Mouse (Mus musculus) liver, embryonic 14.5 days (tissue): ENCODE measurements around the gene Stxbp6. TPM values are rescaled to one million over a fixed set of nuclear protein-coding genes. Genes with fewer than 3 reads are reported as not detected.
A peak's percentile ranks its signal among the peaks of the same experiment; 100 is the strongest.

ENCODE experiments used
- ATAC-seq: fragments of 200-750 bp; cut with Nextera tagmentation; 2 replicates; pipeline ENCODE4 v1.8.0; 2017; ENCODE audit warnings: moderate number of reproducible peaks, mild to moderate bottlenecking, moderate library complexity; ENCODE audit not compliant: insufficient read depth
- DNase-seq, 3 experiments: peaks; one replicate each; pipeline ENCODE4 v3.0.0-alpha.2; 2012 to 2013; ENCODE audit warnings: low read depth in 3 of 3, low spot score in 3 of 3
- H3K27ac ChIP-seq: fragments of 300-500 bp; sonication (generic); 2 replicates; pipeline ENCODE4 v1.5.1; 2014; ENCODE audit warnings: moderate library complexity, mild to moderate bottlenecking, control low read depth, inconsistent platforms
- H3K27me3 ChIP-seq: fragments of 300-500 bp; sonication (generic); 2 replicates; pipeline ENCODE4 v1.6.1; 2014; ENCODE audit warnings: mild to moderate bottlenecking, low read length, moderate library complexity; ENCODE audit not compliant: control insufficient read depth, insufficient read depth
- H3K36me3 ChIP-seq: fragments of 300-500 bp; sonication (generic); replicated peaks from 2 replicates; pipeline ENCODE4 v1.6.1; 2014; ENCODE audit warnings: low read depth; ENCODE audit not compliant: control insufficient read depth, insufficient read depth
- H3K4me1 ChIP-seq, 2 experiments: fragments of 200-500 bp in 1 of 2; fragments of 300-500 bp in 1 of 2; sonication (generic) in 1 of 2; replicated peaks; 2 replicates each; pipeline ENCODE4 v1.6.1; 2012 to 2014; ENCODE audit warnings: antibody characterized with exemption in 1 of 2, inconsistent platforms in 1 of 2, low read length in 1 of 2; ENCODE audit not compliant: control insufficient read depth in 2 of 2, insufficient read depth in 2 of 2
- H3K4me2 ChIP-seq: fragments of 300-500 bp; sonication (generic); 2 replicates; pipeline ENCODE4 v1.6.1; 2014; ENCODE audit warnings: low read depth, mild to moderate bottlenecking, control low read depth, moderate library complexity
- H3K4me3 ChIP-seq, 2 experiments: fragments of 200-500 bp in 1 of 2; fragments of 300-500 bp in 1 of 2; sonication (generic) in 1 of 2; 2 replicates each; pipeline ENCODE4 v1.5.1; 2012 to 2014; ENCODE audit warnings: low read depth in 2 of 2, low read length in 2 of 2, mild to moderate bottlenecking in 2 of 2, control low read depth in 1 of 2, inconsistent platforms in 1 of 2, moderate library complexity in 1 of 2; ENCODE audit not compliant: insufficient read depth in 1 of 2
- H3K9ac ChIP-seq: fragments of 300-500 bp; sonication (generic); replicated peaks from 2 replicates; pipeline ENCODE4 v1.6.1; 2014; ENCODE audit warnings: mild to moderate bottlenecking, control low read depth, moderate library complexity
- H3K9me3 ChIP-seq: fragments of 300-500 bp; sonication (generic); 2 replicates; pipeline ENCODE4 v1.6.1; 2016; ENCODE audit warnings: low read length, mixed read lengths; ENCODE audit not compliant: control insufficient read depth
- CTCF ChIP-seq: IDR thresholded peaks from 2 replicates; pipeline ENCODE4 v1.5.1; 2016; ENCODE audit warnings: antibody characterized with exemption, low read depth, control low read depth
- EP300 ChIP-seq: IDR thresholded peaks from 2 replicates; pipeline ENCODE4 v1.6.1; 2016; ENCODE audit warnings: antibody characterized with exemption, low read depth
- WGBS: fragments of 180-500 bp; shearing (Covaris S2); extraction: QIAGEN DNeasy Blood & Tissue Kit; methylation state at CpG from one replicate; pipeline ENCODE4 v1.1.7; 2014; ENCODE audit not compliant: insufficient replicate concordance; 5-methylcytosine and 5-hydroxymethylcytosine counted together
- polyA plus RNA-seq, 2 experiments: library from polyadenylated mRNA; depleted of rRNA in 1 of 2; stranded (reverse) in 1 of 2; unstranded in 1 of 2; fragments of >200 nt; fragmentation: Nextera tagmentation in 1 of 2; extraction: Ambion mirVana in 1 of 2; gene quantifications; 2 replicates each; pipeline versions ENCODE4 v1.2.1 to v1.2.3; 2012 to 2014

The Stxbp6 gene
- polyA plus RNA-seq, 2 experiments = 2.6 to 3.0 TPM

DNA sequence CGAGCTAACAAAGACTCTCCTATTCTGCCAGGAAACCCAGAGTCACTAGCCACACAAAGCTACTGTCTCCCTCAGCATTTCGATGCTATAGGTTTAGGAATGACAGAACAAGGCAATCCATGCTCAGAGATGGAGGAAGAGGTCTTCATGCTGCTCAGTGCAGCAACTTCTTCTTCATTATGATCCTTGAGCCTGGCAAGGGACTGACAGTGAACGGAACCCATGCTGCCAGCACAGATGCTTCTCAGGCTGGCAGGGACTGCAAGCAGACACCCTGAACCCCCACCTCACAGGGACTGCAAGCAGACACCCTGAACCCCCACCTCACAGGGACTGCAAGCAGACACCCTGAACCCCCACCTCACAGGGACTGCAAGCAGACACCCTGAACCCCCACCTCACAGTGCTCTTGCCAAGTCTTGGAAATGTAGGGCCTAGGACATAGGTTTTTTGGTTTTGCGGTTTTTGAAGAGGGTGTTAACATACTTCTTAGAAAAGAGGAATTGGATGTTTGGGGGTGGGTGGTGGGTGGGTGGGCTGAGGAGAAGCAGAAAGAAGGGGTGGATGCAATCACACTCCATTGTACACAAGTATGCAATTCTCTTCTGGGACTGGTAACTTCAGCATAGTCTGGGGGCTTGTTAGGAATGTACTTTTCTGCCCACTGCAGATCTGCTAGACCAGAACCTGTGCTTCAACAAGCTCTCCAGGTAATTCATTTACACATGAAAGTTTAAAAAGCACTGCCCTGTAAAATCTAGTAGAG, 8.1 kb upstream of the Stxbp6 start:
- Histone ChIP-seq H3K4me1 (peaks cover 0 to 4% of the 10 kb centered on the region in 2 experiments; a peak in 2 of 4 replicates), H3K4me3 (no peak overlapping the region), H3K27ac (no peak overlapping the region), H3K4me2 (no peak overlapping the region), H3K9me3 (no peaks in the 10 kb centered on the region), H3K36me3 (no peaks in the 10 kb centered on the region), H3K9ac (no peak overlapping the region), H3K27me3 (no peaks in the 10 kb centered on the region)
- DNase-seq = no peak
- no peak for TF ChIP-seq EP300
- no peak for TF ChIP-seq CTCF
- 49% methylated on average over 4 of the region's 4 CpGs for WGBS
- no peak for ATAC-seq

DNA sequence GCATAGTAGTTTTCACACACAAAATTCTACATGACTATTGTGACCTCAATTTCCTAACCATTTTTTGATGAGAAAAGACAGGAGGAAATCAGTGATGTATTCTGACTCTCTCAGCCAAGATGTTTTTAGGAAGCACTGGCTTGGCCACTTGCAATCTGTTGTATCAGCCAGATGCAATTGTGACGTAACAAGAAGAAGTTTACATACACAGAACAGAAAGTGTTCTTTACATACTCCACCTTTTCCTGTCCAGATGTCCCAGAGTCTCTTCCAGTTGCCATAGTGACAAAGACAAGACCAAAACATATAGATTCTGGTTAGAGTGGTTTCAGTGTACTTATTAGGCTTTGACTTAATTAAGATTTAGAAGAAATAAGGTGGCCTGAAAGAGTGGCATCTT, 7.1 kb upstream of the Stxbp6 start:
- H3K27ac ChIP-seq = no peak overlapping the region

DNA sequence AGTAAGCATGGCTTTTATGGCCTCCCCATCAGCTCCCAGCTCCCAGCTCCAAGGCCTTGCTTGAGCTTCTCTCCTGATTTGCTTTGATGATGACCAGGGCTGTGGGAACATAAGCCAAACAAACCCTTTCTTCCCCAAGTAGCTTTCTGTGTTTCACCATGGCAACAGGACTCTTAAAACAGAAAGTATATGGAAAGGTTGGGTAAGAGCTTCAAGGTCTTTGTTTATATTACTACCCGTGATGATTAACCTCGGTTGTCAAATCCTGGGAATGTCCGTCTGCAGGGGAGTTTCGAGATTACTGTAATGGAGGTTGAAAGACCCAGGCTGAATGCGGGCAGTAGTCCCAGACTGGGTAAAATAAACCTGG, 6.2 kb upstream of the Stxbp6 start:
- Histone ChIP-seq H3K9ac (no peak overlapping the region), H3K36me3 (no peaks in the 10 kb centered on the region), H3K9me3 (no peaks in the 10 kb centered on the region), H3K4me1 (peaks cover 0 to 4% of the 10 kb centered on the region in 2 experiments; a peak in 2 of 4 replicates), H3K4me3 (no peak overlapping the region), H3K27me3 (peaks cover 1% of the 10 kb centered on the region; the same call in 1 of the 2 replicates), H3K27ac (no peak overlapping the region), H3K4me2 (no peak overlapping the region)
- no peak for ATAC-seq
- no peak for DNase-seq
- WGBS = 55% methylated on average over 5 of the region's 5 CpGs
- no peak for TF ChIP-seq CTCF
- no peak for TF ChIP-seq EP300

More for the DNA sequence above, 7.1 kb upstream of the Stxbp6 start:
- H3K4me3 ChIP-seq = no peak overlapping the region
- no peak for DNase-seq
- TF ChIP-seq CTCF (no peak), EP300 (no peak)
- peaks cover 0 to 4% of the 10 kb centered on the region in 2 experiments; a peak in 2 of 4 replicates for H3K4me1 ChIP-seq
- no peaks in the 10 kb centered on the region for H3K27me3 ChIP-seq
- no peak for ATAC-seq
- H3K9me3 ChIP-seq = no peaks in the 10 kb centered on the region
- H3K9ac ChIP-seq = no peak overlapping the region
- H3K36me3 ChIP-seq = no peaks in the 10 kb centered on the region
- H3K4me2 ChIP-seq = no peak overlapping the region
- 45% methylated on average over 1 of the region's 1 CpGs for WGBS

DNA sequence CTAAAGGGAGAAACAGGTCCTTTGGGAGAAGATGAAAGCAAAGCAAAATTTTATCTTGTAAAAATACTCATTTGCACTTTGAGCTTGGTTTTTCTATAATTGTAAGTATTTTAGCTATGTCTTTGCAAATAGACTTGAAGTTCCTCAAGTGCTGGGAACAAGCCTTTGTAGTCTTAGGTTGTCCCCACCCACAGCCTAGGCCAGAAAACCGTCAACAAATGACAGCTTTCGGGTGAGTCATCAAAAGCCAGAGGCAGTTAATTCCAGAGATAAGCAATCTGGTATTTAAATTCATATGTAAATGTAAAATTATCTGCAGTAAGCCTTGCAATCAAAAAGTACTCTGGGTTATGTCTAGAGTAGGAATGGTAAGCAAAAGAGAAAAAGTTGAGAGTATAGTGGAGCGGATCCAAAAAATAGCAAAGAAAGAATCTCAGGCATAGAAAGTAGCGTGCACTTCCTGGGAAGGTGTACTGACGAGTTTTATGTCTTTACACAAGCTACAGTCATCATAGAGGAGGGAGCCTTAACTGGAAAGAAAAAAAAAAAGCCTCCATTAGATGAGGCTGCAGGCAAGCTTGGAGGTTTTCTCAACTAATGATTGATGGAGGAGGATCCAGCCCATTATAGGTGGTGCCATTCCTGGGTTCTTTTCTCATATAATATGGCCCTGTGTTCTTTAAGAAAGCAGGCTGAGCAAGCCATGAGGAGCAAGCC, 5.7 kb upstream of the Stxbp6 start:
- no peaks in the 10 kb centered on the region for H3K36me3 ChIP-seq
- H3K9me3 ChIP-seq = no peaks in the 10 kb centered on the region
- H3K27ac ChIP-seq = no peak overlapping the region
- no peak overlapping the region for H3K4me2 ChIP-seq
- ATAC-seq (no peak), DNase-seq (no peak)
- TF ChIP-seq EP300 (no peak), CTCF (no peak)
- 47% methylated on average over 5 of the region's 5 CpGs for WGBS
- H3K9ac ChIP-seq = no peak overlapping the region
- H3K4me3 ChIP-seq = no peak overlapping the region
- H3K4me1 ChIP-seq = peaks cover 0 to 4% of the 10 kb centered on the region in 2 experiments; a peak in 2 of 4 replicates
- H3K27me3 ChIP-seq = peaks cover 7% of the 10 kb centered on the region

DNA sequence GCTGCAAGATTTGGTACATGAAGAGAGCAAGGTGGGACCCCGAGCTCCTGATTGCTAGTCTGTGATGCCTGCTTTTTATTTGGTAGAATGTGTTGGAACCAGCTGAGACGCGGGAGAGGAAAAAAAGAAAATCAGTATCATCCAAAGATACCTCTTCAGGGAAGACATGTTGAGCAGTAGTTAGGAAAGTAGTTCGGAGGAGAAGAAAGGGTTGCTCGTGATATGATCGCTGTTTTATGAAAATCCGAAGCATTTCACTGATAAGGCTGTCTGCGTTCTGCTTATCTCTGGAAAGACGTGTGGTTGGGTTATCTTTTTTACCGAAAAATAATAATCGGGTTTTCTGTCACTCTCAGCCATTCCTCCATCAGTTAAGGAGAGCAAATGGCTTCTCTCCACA, 1.1 kb upstream of the Stxbp6 start:
- TF ChIP-seq CTCF = no peak
- TF ChIP-seq EP300 = no peak
- Histone ChIP-seq H3K4me2 (peak overlapping the region; percentile 18), H3K27ac (no peak overlapping the region), H3K4me3 (no peak overlapping the region), H3K9me3 (no peaks in the 10 kb centered on the region), H3K9ac (no peak overlapping the region), H3K36me3 (no peaks in the 10 kb centered on the region), H3K27me3 (peaks cover 24% of the 10 kb centered on the region), H3K4me1 (peaks cover 0 to 3% of the 10 kb centered on the region in 2 experiments; a peak in 2 of 4 replicates)
- 38% methylated on average over 11 of the region's 11 CpGs for WGBS
- ATAC-seq (no peak), DNase-seq (no peak)
